ENCODE assay signal across 23 mouse cellular contexts in genomic region chr2:68194444-68194843, GRCm38 (mm10).
"Had no signal": no experiment of that assay in that cellular context is flagged by ENCODE, and none has a peak within 500 bp of the region (broad histone marks: within the 10 kb centered on the region; RNA-seq: fewer than 3 reads in every experiment).

No protein-coding gene starts in this region.

- H3K4me2 ChIP-seq: lung, embryonic 15.5 days; midbrain, embryonic 11.5 days; midbrain, embryonic 13.5 days; midbrain, embryonic 15.5 days; neural tube, embryonic 13.5 days; neural tube, embryonic 15.5 days; stomach, embryonic 15.5 days had no signal

- DNase-seq: liver, postnatal 0 days; lung, adult 2 months; lung, postnatal 14 days; lung, postnatal 36 days; retina, postnatal 1 day; right cerebral cortex, adult 18-20 months; right cerebral cortex, postnatal 25 days; right cerebral cortex, postnatal 4 days; spleen, adult 18-20 months; thymus, adult 2 months; thymus, postnatal 25 days; thymus, postnatal 4 days had no signal

- H3K9me3 ChIP-seq: lung, embryonic 15.5 days; midbrain, embryonic 13.5 days; midbrain, embryonic 15.5 days; neural tube, embryonic 13.5 days; neural tube, embryonic 15.5 days; stomach, embryonic 15.5 days had no signal

- H3K27ac ChIP-seq: lung, embryonic 15.5 days; macrophage; midbrain, embryonic 13.5 days; midbrain, embryonic 15.5 days; neural tube, embryonic 13.5 days; neural tube, embryonic 15.5 days; stomach, embryonic 15.5 days; stomach, postnatal 0 days had no signal

- H3K27me3 ChIP-seq: lung, embryonic 15.5 days; megakaryocyte, embryonic 14.5 days; midbrain, embryonic 13.5 days; midbrain, embryonic 15.5 days; neural tube, embryonic 13.5 days; neural tube, embryonic 15.5 days; stomach, embryonic 15.5 days had no signal

- H3K36me3 ChIP-seq: lung, embryonic 15.5 days; midbrain, embryonic 13.5 days; midbrain, embryonic 15.5 days; neural tube, embryonic 13.5 days; neural tube, embryonic 15.5 days; stomach, embryonic 15.5 days had no signal

- ATAC-seq: liver, postnatal 0 days; lung, postnatal 0 days; midbrain, embryonic 13.5 days; midbrain, embryonic 15.5 days had no signal

- H3K4me1 ChIP-seq: lung, embryonic 15.5 days; megakaryocyte, embryonic 14.5 days; midbrain, embryonic 13.5 days; midbrain, embryonic 15.5 days; neural tube, embryonic 13.5 days; neural tube, embryonic 15.5 days; stomach, embryonic 15.5 days had no signal

- H3K9ac ChIP-seq: liver, postnatal 0 days; lung, embryonic 15.5 days; midbrain, embryonic 13.5 days; midbrain, embryonic 15.5 days; neural tube, embryonic 13.5 days; neural tube, embryonic 15.5 days; stomach, embryonic 15.5 days had no signal

- H3K4me3 ChIP-seq: lung, embryonic 15.5 days; megakaryocyte, embryonic 14.5 days; midbrain, embryonic 13.5 days; midbrain, embryonic 15.5 days; neural tube, embryonic 13.5 days; neural tube, embryonic 15.5 days; stomach, embryonic 15.5 days had no signal
